Mouse (Mus musculus) ovary, adult 10 weeks (tissue): ENCODE data around the gene Zdhhc8. TPM values are rescaled to one million over a fixed set of nuclear protein-coding genes. Genes with fewer than 3 reads are reported as not detected.

Experiments used
- polyA plus RNA-seq: library from polyadenylated mRNA; stranded (reverse); fragments of 350-450 nt; fragmentation: Illumina TruSeq; extraction: RNeasy Lipid Tissue Mini Kit (QIAGEN cat#74804); gene quantifications from one replicate; pipeline ENCODE4 v1.2.3, GENCODE M21; 2014

Gene Zdhhc8
- 0.11 TPM for polyA plus RNA-seq

GRCm38 (mm10) chr16:18234671-18235388 is at the start of gene Zdhhc8:
Gene Zdhhc8, minus strand, starts transcription at chr16:18235136.

DNA sequence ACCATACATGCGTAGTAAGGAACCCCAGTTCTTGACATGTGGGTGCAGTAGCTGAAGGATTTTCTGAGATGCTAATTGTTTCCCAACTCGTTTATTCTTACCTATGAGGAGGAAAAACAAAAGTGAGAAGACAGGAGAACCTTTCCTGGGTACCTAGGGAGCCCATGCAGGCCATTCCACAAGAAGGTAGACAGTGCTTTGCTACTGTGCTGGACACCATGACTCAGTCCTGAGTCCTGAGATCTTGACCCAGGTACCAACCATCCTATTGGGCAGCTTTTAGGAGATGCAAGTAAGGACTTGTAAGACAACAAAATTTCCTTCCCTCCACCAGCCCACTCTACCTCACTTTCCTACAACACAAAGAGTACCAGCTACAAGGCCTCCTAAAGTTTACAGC is 23.3 kb upstream of the Zdhhc8 start, which contains the start of gene Gm49776:
Gene Gm49776 (minus strand): TSS at position 101 of the 400 bp plus-strand sequence.

GRCm38 (mm10) chr16:18248433-18249363 is 13.8 kb upstream of the Zdhhc8 start, which contains the start of the genes Trmt2a and Ranbp1:
Gene Trmt2a, plus strand, starts transcription at chr16:18248679.
Gene Ranbp1, minus strand, starts transcription at chr16:18248732.

GRCm38 (mm10) chr16:18217579-18217978 is 17.4 kb downstream of the Zdhhc8 start, which contains the start of gene Ccdc188:
Gene Ccdc188, plus strand, starts transcription at chr16:18217879.

Other genes with a start within 250 kb of the Zdhhc8 start
- gene Dgcr6, start 182.3 kb downstream of the Zdhhc8 start, polyA plus RNA-seq, result 3.3 TPM
- not detected for gene Prodh, start 144.9 kb downstream of the Zdhhc8 start, polyA plus RNA-seq
- not detected for gene Rtn4r, start 107.5 kb downstream of the Zdhhc8 start, polyA plus RNA-seq
- not detected for gene Ccdc188, start 17.3 kb downstream of the Zdhhc8 start, polyA plus RNA-seq
- gene Trmt2a, start 13.5 kb upstream of the Zdhhc8 start, polyA plus RNA-seq, result 16.7 TPM
- 221 TPM for gene Ranbp1, start 13.6 kb upstream of the Zdhhc8 start, polyA plus RNA-seq
- not detected for gene Gm49776, start 23.2 kb upstream of the Zdhhc8 start, polyA plus RNA-seq
- 42.0 TPM for gene Dgcr8, start 54.1 kb upstream of the Zdhhc8 start, polyA plus RNA-seq
- gene Tango2, start 113.0 kb upstream of the Zdhhc8 start, polyA plus RNA-seq, result 1.9 TPM
- 0.11 TPM for gene Arvcf, start 113.0 kb upstream of the Zdhhc8 start, polyA plus RNA-seq
- 1.6 TPM for gene Txnrd2, start 191.2 kb upstream of the Zdhhc8 start, polyA plus RNA-seq
- gene Comt, start 191.7 kb upstream of the Zdhhc8 start, polyA plus RNA-seq, result 4.8 TPM